Mouse (Mus musculus) limb, embryonic 13.5 days (tissue): ENCODE measurements around the gene Prpf8. TPM values are rescaled to one million over a fixed set of nuclear protein-coding genes. Genes with fewer than 3 reads are reported as not detected.

ENCODE experiments used
- ATAC-seq: fragments of 200-750 bp; cut with Nextera tagmentation; 2 replicates; pipeline ENCODE4 v1.8.0; 2017; ENCODE audit warnings: low read depth, moderate number of reproducible peaks, moderate TSS enrichment; ENCODE audit not compliant: low FRiP score
- H3K27ac ChIP-seq: fragments of 300-500 bp; sonication (generic); 2 replicates; pipeline ENCODE4 v1.5.1; 2015; ENCODE audit warnings: inconsistent platforms, mild to moderate bottlenecking, moderate library complexity
- H3K27me3 ChIP-seq: fragments of 300-500 bp; sonication (generic); 2 replicates; pipeline ENCODE4 v1.6.1; 2015; ENCODE audit warnings: mild to moderate bottlenecking, inconsistent platforms
- H3K36me3 ChIP-seq: fragments of 300-500 bp; sonication (generic); 2 replicates; pipeline ENCODE4 v1.6.1; 2015; ENCODE audit warnings: inconsistent platforms, mild to moderate bottlenecking, moderate library complexity
- H3K4me1 ChIP-seq: fragments of 300-500 bp; sonication (generic); 2 replicates; pipeline ENCODE4 v1.6.1; 2015; ENCODE audit warnings: inconsistent platforms
- H3K4me2 ChIP-seq: fragments of 300-500 bp; sonication (generic); replicated peaks from 2 replicates; pipeline ENCODE4 v1.6.1; 2015; ENCODE audit warnings: inconsistent platforms, mild to moderate bottlenecking, moderate library complexity
- H3K4me3 ChIP-seq: fragments of 300-500 bp; sonication (generic); 2 replicates; pipeline ENCODE4 v1.5.1; 2015; ENCODE audit warnings: moderate library complexity, mild to moderate bottlenecking, inconsistent platforms
- H3K9ac ChIP-seq: fragments of 300-500 bp; sonication (generic); 2 replicates; pipeline ENCODE4 v1.6.1; 2015; ENCODE audit warnings: mild to moderate bottlenecking, inconsistent platforms
- H3K9me3 ChIP-seq: fragments of 300-500 bp; sonication (generic); 2 replicates; pipeline ENCODE4 v1.6.1; 2016; ENCODE audit warnings: inconsistent platforms
- WGBS: fragments of 180-500 bp; shearing (Covaris S2); methylation state at CpG from one replicate; pipeline ENCODE4 v1.1.7; 2015; 5-methylcytosine and 5-hydroxymethylcytosine counted together
- polyA plus RNA-seq: library from polyadenylated mRNA; unstranded; fragments of >200 nt; fragmentation: Nextera tagmentation; extraction: Ambion mirVana; gene quantifications from 2 replicates; pipeline ENCODE4 v1.2.1, GENCODE M21; 2015

Prpf8 gene
- polyA plus RNA-seq, 1 experiment from 2014 or later = 63.0 TPM

DNA sequence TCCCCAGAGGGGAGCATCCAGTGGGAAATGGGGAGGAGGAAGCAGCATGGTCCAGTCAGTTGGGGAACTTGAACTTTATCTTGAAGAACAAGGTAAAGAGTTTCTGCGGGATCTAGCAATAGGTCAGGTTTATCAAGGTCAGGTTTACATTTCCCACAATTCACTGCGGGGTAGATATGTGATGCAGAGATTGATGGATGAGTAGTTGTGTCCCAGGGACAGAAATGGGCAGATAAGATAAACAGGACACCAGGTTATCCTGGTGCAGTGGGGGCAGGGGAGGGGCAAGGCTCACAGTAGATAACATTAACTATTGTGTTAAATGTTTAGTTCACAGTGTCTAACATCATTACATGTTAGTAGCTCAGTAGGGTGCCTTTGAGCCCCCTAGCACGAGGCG, 43.2 kb downstream of the Prpf8 start:
- Histone ChIP-seq H3K36me3 (no peaks in the 10 kb centered on the region), H3K27ac (no peak overlapping the region), H3K4me3 (no peak overlapping the region), H3K9me3 (no peaks in the 10 kb centered on the region), H3K9ac (no peak overlapping the region), H3K4me1 (peaks cover 8% of the 10 kb centered on the region), H3K4me2 (no peak overlapping the region), H3K27me3 (no peaks in the 10 kb centered on the region)
- ATAC-seq = no peak
- 48% methylated on average over 4 of the region's 4 CpGs for WGBS

DNA sequence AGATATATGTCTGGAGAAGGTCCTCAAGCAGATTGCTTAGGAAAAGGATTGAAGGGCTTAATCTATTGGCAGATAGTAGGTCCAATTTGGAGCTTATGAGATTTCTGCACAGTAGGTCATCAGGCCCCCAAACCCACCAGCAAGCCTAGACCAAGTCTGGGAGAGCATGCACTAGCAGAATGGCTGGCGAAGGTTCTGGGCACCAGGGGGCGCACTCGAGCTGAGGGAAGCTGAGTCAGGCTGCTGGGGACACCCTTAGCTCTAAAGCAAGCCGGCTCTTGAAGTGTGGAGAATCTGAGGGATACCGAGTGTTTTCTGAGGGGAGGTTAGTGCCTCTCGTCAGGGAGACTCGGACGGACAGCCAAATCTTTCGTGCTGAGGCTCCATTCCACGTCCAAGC, 43.7 kb downstream of the Prpf8 start:
- H3K4me3 ChIP-seq = peak overlapping the region; percentile 68
- H3K27ac ChIP-seq = no peak overlapping the region
- peak overlapping the region; percentile 98 for H3K4me2 ChIP-seq
- ATAC-seq = peak; percentile 67; the same call in 1 of the 2 replicates
- no peaks in the 10 kb centered on the region for H3K9me3 ChIP-seq
- no peaks in the 10 kb centered on the region for H3K27me3 ChIP-seq
- H3K9ac ChIP-seq = peak overlapping the region; percentile 81
- H3K4me1 ChIP-seq = peaks cover 8% of the 10 kb centered on the region
- H3K36me3 ChIP-seq = no peaks in the 10 kb centered on the region
- under 1% methylated on average over 10 of the region's 10 CpGs for WGBS

DNA sequence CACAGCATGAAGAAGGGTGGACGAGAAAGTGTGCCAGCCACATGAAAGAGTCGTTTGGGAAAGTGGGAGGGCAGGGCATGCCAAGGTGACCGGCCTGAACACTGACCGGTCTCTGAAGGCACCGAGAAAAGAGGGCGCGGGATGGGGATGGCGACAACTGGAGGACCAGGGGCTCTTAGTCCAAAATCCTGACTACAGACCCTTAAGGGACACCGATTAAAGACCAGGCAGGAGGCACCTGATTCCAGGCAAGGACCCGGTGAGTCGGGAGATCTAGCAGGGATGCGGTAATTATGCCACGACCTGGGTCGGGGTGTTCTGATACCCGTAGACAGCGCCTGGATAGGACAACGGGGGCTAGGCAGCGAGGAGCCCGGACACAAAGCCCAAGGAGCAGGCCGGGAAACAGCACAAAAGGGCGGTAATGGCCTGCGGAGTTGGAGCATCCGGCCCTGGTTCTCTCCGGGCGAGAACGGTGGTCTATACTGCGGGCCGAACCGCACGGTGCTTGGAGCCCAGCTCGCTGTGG, 44.3 kb downstream of the Prpf8 start:
- Histone ChIP-seq H3K27me3 (no peaks in the 10 kb centered on the region), H3K4me1 (peaks cover 8% of the 10 kb centered on the region), H3K36me3 (no peaks in the 10 kb centered on the region), H3K4me2 (peak overlapping the region; percentile 98), H3K4me3 (peak overlapping the region; percentile 68), H3K9ac (peak overlapping the region; percentile 81), H3K27ac (no peak overlapping the region; the same call in 1 of the 2 replicates), H3K9me3 (no peaks in the 10 kb centered on the region)
- under 1% methylated on average over 31 of the region's 31 CpGs for WGBS
- no peak for ATAC-seq

DNA sequence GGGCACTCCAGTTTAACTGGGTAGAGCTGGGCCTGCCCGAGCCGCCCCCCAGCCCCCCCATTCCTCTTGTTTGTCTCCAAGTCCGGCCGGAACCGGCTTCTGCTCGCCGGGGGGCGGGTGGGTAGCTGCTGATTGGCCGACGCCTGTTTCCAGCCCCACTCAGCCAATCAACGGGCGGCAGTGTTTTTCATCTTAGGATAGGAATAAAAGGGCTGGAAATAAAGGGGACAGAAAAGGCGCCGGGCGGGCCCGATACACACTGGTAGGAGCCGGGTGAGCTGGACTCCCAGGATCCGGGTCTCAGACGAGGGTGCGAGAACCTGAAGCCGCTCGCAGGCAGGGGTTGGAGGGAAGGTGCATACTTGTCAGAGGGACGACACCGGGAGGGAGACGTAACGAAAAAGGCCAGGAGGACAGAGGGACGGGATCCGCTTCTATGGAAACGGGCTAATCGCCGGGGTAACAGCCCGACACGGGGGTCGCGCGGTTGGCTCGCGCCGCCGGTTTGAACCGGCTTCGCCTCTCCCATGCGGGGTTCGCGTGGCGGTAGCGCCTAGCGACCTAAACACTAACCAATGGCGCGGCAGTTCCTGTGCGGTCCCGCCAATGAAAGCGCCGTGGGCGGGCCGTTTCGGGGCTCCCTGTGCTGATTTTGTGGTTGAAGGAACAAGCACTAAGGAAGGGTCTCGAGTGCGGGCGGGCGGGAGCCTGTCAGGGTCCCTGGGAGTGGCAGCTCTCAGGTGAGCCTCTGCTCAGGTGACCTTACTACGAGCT, 45.0 kb downstream of the Prpf8 start, which contains the start of gene Slc43a2:
Gene Slc43a2, plus strand, starts transcription at position 226 of the 774 bp plus-strand sequence.
- H3K9me3 ChIP-seq = no peaks in the 10 kb centered on the region
- peaks cover 8% of the 10 kb centered on the region for H3K4me1 ChIP-seq
- H3K27me3 ChIP-seq = no peaks in the 10 kb centered on the region
- no peaks in the 10 kb centered on the region for H3K36me3 ChIP-seq
- H3K27ac ChIP-seq = peak within 1 kb of the TSS; percentile 76; the same call in 1 of the 2 replicates
- under 1% methylated on average over 62 of the region's 62 CpGs for WGBS
- ATAC-seq = peak; percentile 94
- peak within 1 kb of the TSS; percentile 81 for H3K9ac ChIP-seq
- peak within 1 kb of the TSS; percentile 98 for H3K4me2 ChIP-seq
- H3K4me3 ChIP-seq = peak within 1 kb of the TSS; percentile 68

DNA sequence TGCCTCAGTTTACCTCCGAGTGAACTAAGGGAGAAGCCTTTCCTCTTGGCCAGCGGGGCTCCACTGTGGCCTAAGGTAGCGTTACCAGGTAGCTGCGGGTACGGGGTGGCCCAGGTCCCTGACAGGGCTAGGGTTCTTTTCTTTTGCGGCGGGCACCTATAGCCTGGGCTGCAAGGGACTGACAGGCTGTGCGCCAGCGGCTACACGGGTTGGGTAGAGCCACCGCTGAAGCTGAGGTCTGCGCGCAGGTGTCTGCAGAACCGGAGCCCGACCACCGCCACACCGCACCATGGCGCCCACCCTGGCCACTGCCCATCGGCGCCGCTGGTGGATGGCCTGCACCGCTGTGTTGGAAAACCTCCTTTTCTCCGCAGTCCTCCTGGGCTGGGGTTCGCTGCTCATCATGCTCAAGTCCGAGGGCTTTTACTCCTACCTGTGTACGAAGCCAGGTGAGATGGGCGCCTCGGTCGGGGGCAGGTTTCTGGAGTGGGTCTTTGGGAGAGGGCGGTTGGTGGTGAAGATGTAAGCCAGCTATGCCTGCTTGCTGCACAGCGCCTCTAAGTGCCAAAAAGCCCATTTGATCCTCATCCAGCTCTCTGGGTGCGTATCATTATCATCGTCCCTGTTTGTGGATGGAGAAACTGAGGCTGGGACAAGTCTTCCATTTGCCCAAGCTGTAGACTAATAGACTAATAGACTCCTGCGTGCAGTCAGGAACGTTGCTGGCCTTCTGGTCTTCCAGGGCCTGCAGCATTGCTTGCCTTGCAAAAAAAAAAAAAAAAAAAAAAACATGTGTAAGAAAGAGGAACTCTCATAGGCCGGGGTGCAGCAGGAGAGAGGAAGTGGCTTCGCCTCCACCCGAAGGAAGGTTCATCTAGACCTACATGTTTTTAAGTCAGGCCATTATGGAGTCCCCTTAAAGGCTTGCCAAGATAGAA, 46.0 kb downstream of the Prpf8 start:
- peaks cover 8% of the 10 kb centered on the region for H3K4me1 ChIP-seq
- H3K9ac ChIP-seq = peak overlapping the region; percentile 62
- peak overlapping the region; percentile 68 for H3K4me3 ChIP-seq
- ATAC-seq = no peak
- peak overlapping the region; percentile 98 for H3K4me2 ChIP-seq
- 0 out of 2 replicates have a peak overlapping the region, but pooled peaks have one; percentile 6 for H3K27ac ChIP-seq
- WGBS = 14% methylated on average over 38 of the region's 38 CpGs
- no peaks in the 10 kb centered on the region for H3K36me3 ChIP-seq
- no peaks in the 10 kb centered on the region for H3K27me3 ChIP-seq
- H3K9me3 ChIP-seq = no peaks in the 10 kb centered on the region

DNA sequence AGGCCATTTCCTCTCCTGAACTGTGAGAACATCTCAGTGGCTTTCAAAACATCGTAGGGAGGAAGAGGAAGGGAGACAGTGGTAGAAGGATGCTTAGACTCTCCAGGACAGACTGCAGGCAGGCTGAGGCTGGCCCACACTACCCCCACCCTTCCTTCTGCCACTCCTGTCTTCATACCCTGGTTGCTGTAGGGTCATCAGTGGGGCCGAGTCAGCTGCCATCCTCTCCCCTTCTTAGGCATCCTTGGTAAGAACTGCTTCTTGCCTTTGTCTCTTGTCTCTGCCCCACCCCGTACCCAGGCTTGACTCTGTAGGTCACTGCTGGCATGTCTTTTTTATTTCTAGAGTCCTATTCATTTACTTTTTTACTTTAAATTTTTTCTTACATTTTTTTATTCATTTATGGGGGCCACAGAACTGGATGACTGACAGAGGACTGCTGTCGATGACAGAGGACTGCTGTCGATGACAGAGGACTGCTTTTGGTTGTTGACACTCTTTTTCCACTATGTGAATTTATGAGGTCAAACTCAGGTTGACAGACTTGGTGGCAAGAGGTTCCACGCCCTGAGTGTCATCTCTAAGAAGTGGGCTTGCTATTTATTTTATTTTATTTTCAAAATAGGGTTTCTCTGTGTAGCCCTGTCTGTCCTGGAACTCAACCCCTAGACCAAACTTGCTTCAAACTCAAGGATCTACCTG, 46.8 kb downstream of the Prpf8 start:
- 77% methylated on average over 6 of the region's 6 CpGs for WGBS
- peak overlapping the region; percentile 13; the same call in 1 of the 2 replicates for H3K9ac ChIP-seq
- H3K27me3 ChIP-seq = no peaks in the 10 kb centered on the region
- no peak overlapping the region for H3K4me3 ChIP-seq
- no peak for ATAC-seq
- 0 out of 2 replicates have a peak overlapping the region, but pooled peaks have one; percentile 6 for H3K27ac ChIP-seq
- H3K4me2 ChIP-seq = no peak overlapping the region
- peaks cover 15% of the 10 kb centered on the region for H3K4me1 ChIP-seq
- no peaks in the 10 kb centered on the region for H3K36me3 ChIP-seq
- no peaks in the 10 kb centered on the region for H3K9me3 ChIP-seq

DNA sequence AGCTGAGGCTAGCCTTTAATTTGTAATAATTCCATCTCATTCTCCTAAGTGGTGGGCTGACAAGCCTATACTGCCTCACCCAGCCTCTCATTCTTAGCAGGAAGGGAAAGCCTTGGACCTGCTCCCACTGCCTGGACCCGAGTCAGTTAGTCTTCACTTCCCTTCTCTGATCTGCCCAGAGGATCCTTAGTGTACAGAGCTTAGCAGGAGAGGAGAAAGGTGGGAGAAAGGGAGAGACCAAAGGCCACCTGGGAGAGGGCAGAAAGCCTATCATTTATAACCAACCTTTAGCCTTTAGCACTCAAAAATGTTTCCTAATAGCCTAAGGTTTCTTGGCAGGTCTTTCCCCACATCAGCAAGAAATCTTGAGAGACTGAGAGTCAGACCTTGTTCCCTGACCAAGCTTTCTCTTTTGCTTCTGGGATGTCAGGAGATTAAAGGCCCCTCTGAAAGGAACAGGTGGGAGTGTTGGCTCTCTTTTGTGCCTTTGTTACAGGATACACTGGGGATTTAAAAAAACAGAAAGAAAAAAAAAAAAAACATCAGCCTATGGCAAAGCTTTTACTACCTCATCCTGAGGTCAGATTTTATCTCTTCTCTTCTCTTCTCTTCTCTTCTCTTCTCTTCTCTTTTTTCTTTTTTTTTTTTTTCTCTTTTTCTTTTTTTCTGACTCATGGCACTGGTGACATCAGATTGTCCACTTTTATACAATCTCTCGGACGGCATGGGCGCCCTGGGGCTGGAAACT, 47.8 kb downstream of the Prpf8 start:
- Histone ChIP-seq H3K4me3 (no peak overlapping the region), H3K36me3 (no peaks in the 10 kb centered on the region), H3K4me2 (no peak overlapping the region), H3K9me3 (no peaks in the 10 kb centered on the region), H3K9ac (peak overlapping the region; percentile 15; the same call in 1 of the 2 replicates), H3K4me1 (peaks cover 15% of the 10 kb centered on the region), H3K27ac (no peak overlapping the region), H3K27me3 (no peaks in the 10 kb centered on the region)
- WGBS = 70% methylated on average over 4 of the region's 4 CpGs
- no peak for ATAC-seq

DNA sequence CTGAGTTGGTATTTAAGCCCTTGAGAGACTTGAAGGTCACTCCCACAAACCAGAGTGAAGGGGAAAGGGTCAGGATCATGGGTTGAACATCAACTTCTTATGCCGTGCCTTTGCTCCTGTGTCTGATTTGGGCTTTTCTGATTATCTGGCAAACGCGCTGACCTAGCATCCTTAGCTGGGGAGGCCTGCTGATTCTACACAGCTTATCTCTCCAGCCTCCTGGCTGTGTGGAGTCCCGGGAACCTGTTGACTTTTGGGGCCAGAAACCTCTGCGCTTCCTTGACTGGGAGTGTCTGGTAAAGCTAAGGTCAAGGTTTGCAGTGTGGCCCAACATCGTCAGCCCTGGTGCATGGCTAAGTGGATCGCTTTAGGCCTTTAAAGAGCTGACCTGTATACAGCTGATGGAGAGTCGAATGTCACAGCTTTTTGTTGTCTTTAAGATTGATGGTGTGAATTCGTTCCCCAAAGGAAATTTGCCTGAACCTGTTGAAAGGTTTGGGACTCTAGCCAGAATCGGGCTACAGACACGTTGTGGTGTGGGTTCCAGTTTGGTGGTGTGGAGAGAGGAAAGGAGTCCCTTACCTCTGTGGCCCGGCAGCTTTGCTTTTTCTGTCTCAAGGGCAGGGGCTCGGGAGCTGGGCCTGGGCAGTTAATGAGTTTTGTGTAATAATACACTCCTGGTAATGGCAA, 48.6 kb downstream of the Prpf8 start:
- Histone ChIP-seq H3K27me3 (no peaks in the 10 kb centered on the region), H3K4me2 (no peak overlapping the region), H3K36me3 (no peaks in the 10 kb centered on the region), H3K4me3 (no peak overlapping the region), H3K27ac (no peak overlapping the region), H3K9me3 (no peaks in the 10 kb centered on the region), H3K9ac (peak overlapping the region; percentile 15; the same call in 1 of the 2 replicates), H3K4me1 (peaks cover 15% of the 10 kb centered on the region)
- 51% methylated on average over 13 of the region's 13 CpGs for WGBS
- ATAC-seq = no peak

DNA sequence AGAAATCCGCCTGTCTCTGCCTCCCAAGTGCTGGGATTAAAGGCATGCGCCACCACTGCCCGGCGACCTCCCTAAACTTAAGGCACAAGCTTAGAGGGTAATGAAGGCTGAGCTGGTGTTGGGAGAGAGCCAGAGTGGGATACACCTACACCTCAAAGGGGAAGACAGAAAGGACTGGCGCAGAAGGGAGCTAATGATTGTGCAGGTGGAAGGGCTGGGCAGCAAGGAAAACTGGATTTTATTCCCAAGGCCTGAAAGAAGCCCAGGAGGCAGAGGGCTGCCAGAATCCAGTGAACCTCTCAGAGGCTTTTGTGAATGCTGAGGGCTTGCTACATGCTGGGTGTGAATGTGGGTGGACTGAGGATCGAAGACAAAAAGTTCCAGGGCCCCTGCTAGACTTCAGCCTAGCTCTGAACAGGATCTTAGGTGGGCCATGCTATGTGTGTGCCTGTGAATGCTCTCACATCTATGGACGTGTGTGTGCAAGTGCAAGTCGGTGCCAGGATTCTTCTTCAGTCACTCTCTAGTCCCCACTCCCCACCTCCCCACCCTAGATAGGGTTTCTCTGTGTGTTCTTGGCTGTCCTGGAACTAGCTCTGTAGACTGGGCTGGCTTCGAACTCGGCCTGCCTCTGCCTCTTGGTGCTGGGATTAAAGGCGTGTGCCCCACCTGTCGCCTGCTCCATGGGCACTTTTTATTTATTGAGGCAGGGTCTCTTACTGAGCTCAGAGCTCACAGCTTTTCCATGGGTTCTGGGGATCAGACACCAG, 49.8 kb downstream of the Prpf8 start:
- WGBS = 90% methylated on average over 12 of the region's 12 CpGs
- ATAC-seq = no peak
- Histone ChIP-seq H3K4me1 (peaks cover 15% of the 10 kb centered on the region), H3K4me3 (no peak overlapping the region), H3K27ac (no peak overlapping the region), H3K9me3 (no peaks in the 10 kb centered on the region), H3K4me2 (no peak overlapping the region), H3K36me3 (no peaks in the 10 kb centered on the region), H3K27me3 (no peaks in the 10 kb centered on the region), H3K9ac (no peak overlapping the region)

DNA sequence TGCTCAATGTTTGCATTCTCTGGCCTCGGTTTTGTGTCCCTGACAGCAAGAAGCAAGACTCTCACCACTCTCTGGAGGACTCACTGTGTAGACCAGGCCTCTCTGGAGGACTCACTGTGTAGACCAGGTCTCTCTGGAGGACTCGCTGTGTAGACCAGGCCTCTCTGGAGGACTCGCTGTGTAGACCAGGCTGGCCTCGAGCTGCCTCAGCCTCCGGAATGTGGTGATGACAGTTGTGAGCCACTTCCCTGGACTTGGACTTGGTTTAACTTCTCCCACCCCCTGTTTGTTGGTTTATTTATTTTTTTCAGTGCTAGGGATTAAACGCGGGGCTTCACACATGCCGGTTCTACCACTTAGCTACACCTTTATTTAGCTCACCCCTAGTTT, 50.4 kb downstream of the Prpf8 start:
- Histone ChIP-seq H3K4me2 (no peak overlapping the region), H3K4me3 (no peak overlapping the region), H3K36me3 (no peaks in the 10 kb centered on the region), H3K4me1 (peaks cover 14% of the 10 kb centered on the region), H3K27ac (no peak overlapping the region), H3K9me3 (no peaks in the 10 kb centered on the region), H3K9ac (no peak overlapping the region), H3K27me3 (no peaks in the 10 kb centered on the region)
- ATAC-seq = no peak
- 90% methylated on average over 8 of the region's 8 CpGs for WGBS
